Mouse (Mus musculus) thymus, postnatal 14 days (tissue): ENCODE data around the gene Pkn3.
"Not testable (repeated sequence)": the region's sequence is repeated elsewhere in the genome, so short reads cannot be mapped to it uniquely, and the experiment has no call there.

ENCODE experiments used
- DNase-seq: peaks from one replicate; pipeline ENCODE4 v3.0.0; 2021

Pkn3 gene

GRCm38 (mm10) chr2:30106364-30106763 is 28.9 kb downstream of the Pkn3 start:
- peak; percentile 75 for DNase-seq

GRCm38 (mm10) chr2:30107646-30108045 is 30.2 kb downstream of the Pkn3 start:
- DNase-seq: no peak

- no peak for DNase-seq
Observed at GRCm38 (mm10) chr2:30108260-30108659, 30.8 kb downstream of the Pkn3 start.

GRCm38 (mm10) chr2:30111500-30111899 is 34.0 kb downstream of the Pkn3 start:
- DNase-seq: no peak

GRCm38 (mm10) chr2:30112564-30112963 is 35.1 kb downstream of the Pkn3 start:
- DNase-seq: no peak

- DNase-seq: peak; percentile 77
Observed at GRCm38 (mm10) chr2:30119641-30120051, 42.2 kb downstream of the Pkn3 start.

- no peak for DNase-seq
Observed at GRCm38 (mm10) chr2:30120269-30120668, 42.8 kb downstream of the Pkn3 start.

GRCm38 (mm10) chr2:30122766-30123165 is 45.3 kb downstream of the Pkn3 start:
- DNase-seq: no peak

GRCm38 (mm10) chr2:30123729-30124471 is 46.4 kb downstream of the Pkn3 start:
- no peak for DNase-seq

- DNase-seq: peak; percentile 94
Observed at GRCm38 (mm10) chr2:30124472-30125274, 47.2 kb downstream of the Pkn3 start, which contains the start of gene Zer1. Gene Zer1, minus strand, starts transcription at chr2:30124585.

GRCm38 (mm10) chr2:30128789-30129188 is 51.3 kb downstream of the Pkn3 start:
- DNase-seq: peak; percentile 50

GRCm38 (mm10) chr2:30130156-30130555 is 52.7 kb downstream of the Pkn3 start:
- DNase-seq: no peak

- peak; percentile 25 for DNase-seq
Observed at GRCm38 (mm10) chr2:30131240-30131639, 53.8 kb downstream of the Pkn3 start.

- no peak for DNase-seq
Observed at GRCm38 (mm10) chr2:30132801-30133612, 55.5 kb downstream of the Pkn3 start.

GRCm38 (mm10) chr2:30133613-30134377 is 56.3 kb downstream of the Pkn3 start, which contains the start of gene Tbc1d13:
Gene Tbc1d13, plus strand, starts transcription at chr2:30133746.
- peak; percentile 99 for DNase-seq

GRCm38 (mm10) chr2:30134378-30134711 is 56.9 kb downstream of the Pkn3 start:
- no peak for DNase-seq

GRCm38 (mm10) chr2:30134928-30135620 is 57.6 kb downstream of the Pkn3 start:
- DNase-seq: no peak

GRCm38 (mm10) chr2:30136458-30136857 is 59.0 kb downstream of the Pkn3 start:
- DNase-seq: no peak

- DNase-seq: not testable (repeated sequence)
Observed at GRCm38 (mm10) chr2:30140021-30140420, 62.5 kb downstream of the Pkn3 start.
